In genomic region chr17:50477277-50477676, GRCm38 (mm10) we compare ENCODE assay signal across 24 mouse cellular contexts. TPM values are rescaled to one million over a fixed set of nuclear protein-coding genes. Genes with fewer than 3 reads are reported as not detected.
DNase-seq lines count a peak whose midpoint lies in the region; ATAC-seq and TF ChIP-seq lines count a peak whose summit lies in the region.
"Had no signal": no experiment of that assay in that cellular context is flagged by ENCODE, and none has a peak within 500 bp of the region (broad histone marks: within the 10 kb centered on the region; RNA-seq: fewer than 3 reads in every experiment).

No protein-coding gene starts in this region.

- H3K79me2 ChIP-seq in CH12.LX (replicated peaks; ENCODE audit: control insufficient read depth, extremely low read depth, insufficient read depth, poor library complexity, severe bottlenecking) (no peaks in the 10 kb centered on the region), MEL (ENCODE audit: control insufficient read depth, insufficient read depth, low read length, poor library complexity) (no peaks in the 10 kb centered on the region)

- dilution Hi-C loops in CH12.LX (cut with MboI; ENCODE audit: extremely low pct_ligation_motif_present, extremely low pct_unique_long_range_greater_than_20kb, low sequenced_read_pairs) = no loop called here

- in situ Hi-C loops in CH12.LX (cut with MboI; ENCODE audit: low pct_ligation_motif_present, low pct_unique_long_range_greater_than_20kb, low sequenced_read_pairs) (no loop called here), ES-E14 (cut with MboI; ENCODE audit: low sequenced_read_pairs in 2 of 2, unreplicated experiment in 2 of 2) (no loop called here)

- no peaks in the 10 kb centered on the region for H3K27me3 ChIP-seq in forebrain, postnatal 0 days (ENCODE audit: insufficient read depth, low read length)
- no peaks in the 10 kb centered on the region for H3K27me3 ChIP-seq in forebrain, embryonic 10.5 days (ENCODE audit: poor library complexity, severe bottlenecking)
- no peaks in the 10 kb centered on the region for H3K27me3 ChIP-seq in CH12.LX (replicated peaks)
- H3K27me3 ChIP-seq in MEL (ENCODE audit: control insufficient read depth in 1 of 2, insufficient read depth in 2 of 2, low read length in 2 of 2) = no peaks in the 10 kb centered on the region

- no peak overlapping the region for H3K4me2 ChIP-seq in forebrain, postnatal 0 days (ENCODE audit: low read depth)
- H3K4me2 ChIP-seq in CH12.LX (ENCODE audit: insufficient read depth, low read depth, poor library complexity, severe bottlenecking) = no peak overlapping the region

- H3K9me3 ChIP-seq in forebrain, postnatal 0 days (ENCODE audit: low read length) = no peaks in the 10 kb centered on the region
- H3K9me3 ChIP-seq in forebrain, embryonic 10.5 days = no peaks in the 10 kb centered on the region
- H3K9me3 ChIP-seq in CH12.LX (replicated peaks; ENCODE audit: low read length) (no peaks in the 10 kb centered on the region), ES-E14 (ENCODE audit: control insufficient read depth, insufficient read depth, low read depth, low read length) (no peaks in the 10 kb centered on the region), MEL (replicated peaks; ENCODE audit: insufficient read depth, low read length) (no peaks in the 10 kb centered on the region)

- DNase-seq in forebrain, postnatal 0 days = no peak
- no peak for DNase-seq in forebrain, embryonic 10.5 days (ENCODE audit: extremely low spot score, low spot score)
- DNase-seq in CH12.LX (ENCODE audit: extremely low read depth) (no peak), ES-E14 (ENCODE audit: low read depth, low spot score) (no peak), MEL (ENCODE audit: low read depth, low spot score) (no peak)
- DNase-seq in right cerebral cortex, adult 18-20 months = no peak
- DNase-seq in heart, adult 8-10 months (ENCODE audit: low spot score) = no peak
- DNase-seq in B cell, adult 2 months = no peak
- DNase-seq: adrenal gland, adult 2 months; adrenal gland, adult 8-10 months; adrenal gland, postnatal 10 days; adrenal gland, postnatal 14 days; adrenal gland, postnatal 25 days; adrenal gland, postnatal 36 days; cerebellum, adult 11 months; cerebellum, adult 11-12 months; cerebellum, adult 18-20 months; cerebellum, adult 2 months; cerebellum, adult 8-10 months; cerebellum, adult 9-10 months had no signal

- no peak for TF ChIP-seq EP300 in CH12.LX (IDR thresholded peaks at IDR 0.05; ENCODE audit: low read length)
- TF ChIP-seq EP300 in MEL (IDR thresholded peaks at IDR 0.05; ENCODE audit: low read depth in 1 of 2, low read length in 2 of 2) = no peak

- TF ChIP-seq POLR2A in CH12.LX (IDR thresholded peaks at IDR 0.05; ENCODE audit: low read depth, low read length) (no peak), MEL (IDR thresholded peaks at IDR 0.05; ENCODE audit: control insufficient read depth in 1 of 2, insufficient read depth in 1 of 2, low read depth in 1 of 2, low read length in 2 of 2, poor library complexity in 1 of 2) (no peak)

- H3K36me3 ChIP-seq in forebrain, postnatal 0 days (ENCODE audit: insufficient read depth) = no peaks in the 10 kb centered on the region
- no peaks in the 10 kb centered on the region for H3K36me3 ChIP-seq in forebrain, embryonic 10.5 days (replicated peaks)
- no peaks in the 10 kb centered on the region for H3K36me3 ChIP-seq in CH12.LX (replicated peaks in 1 of 2; ENCODE audit: control insufficient read depth in 1 of 2, insufficient read depth in 1 of 2, low read length in 1 of 2)
- no peaks in the 10 kb centered on the region for H3K36me3 ChIP-seq in ES-E14 (ENCODE audit: control insufficient read depth, insufficient read depth, low read length, poor library complexity, severe bottlenecking)
- peaks cover 0 to 4% of the 10 kb centered on the region in 2 experiments; a peak in 2 of 4 replicates for H3K36me3 ChIP-seq in MEL (ENCODE audit: control insufficient read depth in 1 of 2, insufficient read depth in 2 of 2, low read length in 2 of 2)
- H3K36me3 ChIP-seq: G1E had no signal

- TF ChIP-seq RAD21 in CH12.LX (IDR thresholded peaks at IDR 0.05; ENCODE audit: low read depth, low read length) = no peak
- no peak for TF ChIP-seq RAD21 in MEL (IDR thresholded peaks at IDR 0.05; ENCODE audit: low read depth, low read length)

- no peaks in the 10 kb centered on the region for H3K4me1 ChIP-seq in forebrain, postnatal 0 days (ENCODE audit: insufficient read depth)
- no peaks in the 10 kb centered on the region for H3K4me1 ChIP-seq in forebrain, embryonic 10.5 days
- H3K4me1 ChIP-seq in CH12.LX (ENCODE audit: control insufficient read depth in 1 of 2, insufficient read depth in 2 of 2) (no peaks in the 10 kb centered on the region), ES-E14 (ENCODE audit: control insufficient read depth in 2 of 2, insufficient read depth in 2 of 2, low read length in 2 of 2, poor library complexity in 1 of 2) (no peaks in the 10 kb centered on the region), MEL (ENCODE audit: control insufficient read depth in 1 of 2, insufficient read depth in 2 of 2, low read length in 2 of 2) (peaks cover 0 to 11% of the 10 kb centered on the region in 2 experiments; a peak in 2 of 4 replicates)

- no peak overlapping the region for H3K27ac ChIP-seq in forebrain, postnatal 0 days (ENCODE audit: low read depth, low read length)
- no peak overlapping the region for H3K27ac ChIP-seq in forebrain, embryonic 10.5 days
- H3K27ac ChIP-seq in CH12.LX (ENCODE audit: insufficient read depth, low read depth) (no peak overlapping the region), ES-E14 (ENCODE audit: insufficient read depth, low read depth, low read length, poor library complexity, severe bottlenecking) (no peak overlapping the region), MEL (ENCODE audit: control insufficient read depth, low read depth, low read length) (no peak overlapping the region)

- H3K9ac ChIP-seq in forebrain, postnatal 0 days = no peak overlapping the region
- no peak overlapping the region for H3K9ac ChIP-seq in CH12.LX (ENCODE audit: insufficient read depth, low read depth)
- H3K9ac ChIP-seq in ES-E14 (ENCODE audit: insufficient read depth, low read depth, low read length, poor library complexity, severe bottlenecking) = no peak overlapping the region
- no peak overlapping the region for H3K9ac ChIP-seq in MEL (ENCODE audit: control insufficient read depth, low read depth, low read length, poor library complexity, severe bottlenecking)

- H3K4me3 ChIP-seq in forebrain, postnatal 0 days (ENCODE audit: low read depth, low read length) = no peak overlapping the region
- no peak overlapping the region for H3K4me3 ChIP-seq in forebrain, embryonic 10.5 days
- no peak overlapping the region for H3K4me3 ChIP-seq in CH12.LX (replicated peaks in 1 of 3; ENCODE audit: low read depth in 2 of 3, low read length in 2 of 3, poor library complexity in 1 of 3)
- no peak overlapping the region for H3K4me3 ChIP-seq in ES-E14 (ENCODE audit: insufficient read depth in 1 of 2, low read depth in 1 of 2, low read length in 2 of 2, poor library complexity in 1 of 2, severe bottlenecking in 1 of 2)
- no peak overlapping the region for H3K4me3 ChIP-seq in MEL (ENCODE audit: control insufficient read depth in 1 of 2, insufficient read depth in 1 of 2, low read depth in 2 of 2, low read length in 2 of 2)

- ATAC-seq in forebrain, postnatal 0 days = peak; percentile 36; the same call in 1 of the 2 replicates
- ATAC-seq: activated CD4-positive, CD25-positive, alpha-beta regulatory T cell, adult 4 months; CD4-positive, CD25-positive, alpha-beta regulatory T cell, adult 4 months; Patski had no signal

- WGBS in forebrain, postnatal 0 days = 65% methylated on average over 4 of the region's 4 CpGs
- WGBS in forebrain, embryonic 10.5 days = 86% methylated on average over 4 of the region's 4 CpGs

- TF ChIP-seq CTCF in forebrain, postnatal 0 days (IDR thresholded peaks at IDR 0.05; ENCODE audit: low read depth) = no peak
- TF ChIP-seq CTCF in CH12.LX (conservative IDR thresholded peaks at IDR 0.05 in 1 of 2, IDR thresholded peaks at IDR 0.05 in 1 of 2; ENCODE audit: low read depth in 2 of 2, low read length in 2 of 2) (no peak), MEL (IDR thresholded peaks at IDR 0.05 in 2 of 3, conservative IDR thresholded peaks at IDR 0.05 in 1 of 3; ENCODE audit: control insufficient read depth in 1 of 3, insufficient read depth in 1 of 3, low read depth in 2 of 3, low read length in 3 of 3, poor library complexity in 1 of 3, severe bottlenecking in 1 of 3) (no peak)

TF ChIP-seq in CH12.LX, 34 proteins besides CTCF, POLR2A, EP300 and RAD21:
- no peak for TF ChIP-seq MAX (IDR thresholded peaks at IDR 0.05; ENCODE audit: low read length)
- TF ChIP-seq MAFK (IDR thresholded peaks at IDR 0.05; ENCODE audit: insufficient replicate concordance, low read length) = peak; percentile 94

TF ChIP-seq in ES-E14, 5 proteins besides CTCF, POLR2A, EP300 and RAD21:
- TF ChIP-seq CHD2 (IDR thresholded peaks at IDR 0.05; ENCODE audit: low read depth, low read length) (no peak), MAFK (IDR thresholded peaks at IDR 0.05; ENCODE audit: insufficient read depth, low read depth, low read length) (peak; percentile 82), ZNF384 (IDR thresholded peaks at IDR 0.05; ENCODE audit: low read depth, low read length) (no peak), ZC3H11A (IDR thresholded peaks at IDR 0.05; ENCODE audit: borderline replicate concordance, low read depth, low read length) (no peak), HCFC1 (IDR thresholded peaks at IDR 0.05; ENCODE audit: borderline replicate concordance, insufficient read depth, low read length) (no peak)

TF ChIP-seq in MEL, 35 proteins besides CTCF, POLR2A, EP300 and RAD21:
- TF ChIP-seq MYC (IDR thresholded peaks at IDR 0.05; ENCODE audit: low read depth, low read length) (no peak), MAFK (IDR thresholded peaks at IDR 0.05; ENCODE audit: borderline replicate concordance, low read depth, low read length) (peak; percentile 79; the same call in 1 of the 2 replicates), USF1 (IDR thresholded peaks at IDR 0.05; ENCODE audit: low read depth, low read length) (no peak), MAZ (IDR thresholded peaks at IDR 0.05; ENCODE audit: low read depth, low read length) (no peak), ETS1 (IDR thresholded peaks at IDR 0.05; ENCODE audit: low read depth, low read length) (no peak)

RNA-seq across cellular contexts. Expression of gene Plcl2, which starts 31.9 kb away (rescaled TPM):
- 59.3 and 65.6 TPM in 2 replicates for total RNA-seq in forebrain, postnatal 0 days (2014; rRNA removed)
- 9.6 and 9.8 TPM in 2 replicates for polyA plus RNA-seq in forebrain, postnatal 0 days (2015; fragmentation: Nextera tagmentation; extraction: Ambion mirVana)
- polyA plus RNA-seq in forebrain, embryonic 10.5 days (2016; fragmentation: Nextera tagmentation; extraction: Ambion mirVana) = 5.1 and 5.7 TPM in 2 replicates
- total RNA-seq in CH12.LX (2012; rRNA removed) = 11.7 and 16.6 TPM in 2 replicates
- total RNA-seq in CH12.LX (2014; rRNA removed) = 12.7 and 12.9 TPM in 2 replicates
- 9.0 and 9.3 TPM in 2 replicates for polyA plus RNA-seq in CH12.LX (2012; ENCODE audit: insufficient read length, low read depth)
- 1.5 and 2.7 TPM in 2 replicates for total RNA-seq in ES-E14 (2012; rRNA removed)
- total RNA-seq in MEL (2012; rRNA removed) = 56.0 and 83.7 TPM in 2 replicates
- polyA plus RNA-seq in MEL (2012; ENCODE audit: insufficient read depth in 1 of 2, insufficient read length in 2 of 2, low read depth in 1 of 2, low replicate concordance in 2 of 2, missing spikeins in 1 of 2) = 10 to 100 TPM in 1 of 2 experiments, not detected in 1; 23.6 TPM
- 10 to 100 TPM in 1 of 4 experiments, 1 to 10 TPM in 3; 8.3 to 10.7 (median 9.3) TPM for total RNA-seq in heart, adult 8-10 months (2022)
- polyA plus RNA-seq: G1E, Patski had no signal
